8 mouse cellular contexts compared by ENCODE assay signal in the genomic region with DNA sequence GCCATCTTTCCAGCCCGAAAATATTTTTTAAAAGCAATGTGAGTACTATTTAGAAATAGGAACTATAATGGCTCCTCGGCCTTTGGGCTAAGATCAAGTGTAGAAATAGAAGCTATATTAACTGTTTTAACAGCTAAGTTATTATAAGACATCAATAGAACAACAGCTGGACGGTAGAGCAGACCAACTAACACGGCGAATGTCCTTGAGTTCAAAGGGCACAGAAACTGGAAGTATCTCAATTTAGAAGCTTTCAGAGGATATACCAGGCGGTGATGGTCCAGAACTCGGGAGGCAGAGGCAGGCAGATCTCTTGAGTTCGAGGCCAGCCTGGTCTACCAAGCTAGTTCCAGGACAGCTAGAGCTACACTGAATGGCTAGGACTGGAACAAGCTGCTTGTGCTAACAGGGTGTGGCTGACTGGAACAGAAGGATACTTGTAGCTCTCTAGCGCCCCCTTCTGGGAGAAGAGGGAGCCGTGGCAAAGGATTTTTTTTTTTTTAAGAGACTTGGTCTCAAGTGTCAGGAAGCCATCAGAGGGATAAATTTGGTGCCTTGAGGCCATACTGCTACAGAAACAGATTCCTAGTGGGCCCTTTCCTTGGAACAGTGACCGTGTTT. TPM values are rescaled to one million over a fixed set of nuclear protein-coding genes. Genes with fewer than 3 reads are reported as not detected.
DNase-seq lines count a peak whose midpoint lies in the region; ATAC-seq and TF ChIP-seq lines count a peak whose summit lies in the region.

No protein-coding gene starts in this region.

- H3K9ac ChIP-seq in midbrain, embryonic 15.5 days = no peak overlapping the region

- TF ChIP-seq POLR2A in testis, adult 2 months (IDR thresholded peaks at IDR 0.05; ENCODE audit: control insufficient read depth, low read depth, low read length) = no peak

- H3K9me3 ChIP-seq in midbrain, embryonic 10.5 days (replicated peaks) = no peaks in the 10 kb centered on the region
- H3K9me3 ChIP-seq in midbrain, embryonic 15.5 days = no peaks in the 10 kb centered on the region
- H3K9me3 ChIP-seq in embryonic facial prominence, embryonic 10.5 days = no peaks in the 10 kb centered on the region

- H3K4me3 ChIP-seq in midbrain, embryonic 10.5 days = no peak overlapping the region
- H3K4me3 ChIP-seq in midbrain, embryonic 15.5 days = no peak overlapping the region
- no peak overlapping the region for H3K4me3 ChIP-seq in embryonic facial prominence, embryonic 10.5 days
- no peak overlapping the region for H3K4me3 ChIP-seq in testis, adult 2 months (ENCODE audit: control insufficient read depth, low read depth, low read length)

- 74% methylated on average over 11 of the region's 11 CpGs for WGBS in midbrain, embryonic 10.5 days
- 77% methylated on average over 11 of the region's 11 CpGs for WGBS in midbrain, embryonic 15.5 days
- 74% methylated on average over 11 of the region's 11 CpGs for WGBS in embryonic facial prominence, embryonic 10.5 days

- TF ChIP-seq CTCF in testis, adult 2 months (IDR thresholded peaks at IDR 0.05; ENCODE audit: control insufficient read depth, insufficient read depth, insufficient replicate concordance, low read depth, low read length) = peak; percentile 56

- 0 out of 2 replicates have a peak, but pooled peaks cover 5% of the 10 kb centered on the region for H3K36me3 ChIP-seq in midbrain, embryonic 10.5 days
- H3K36me3 ChIP-seq in midbrain, embryonic 15.5 days (replicated peaks) = no peaks in the 10 kb centered on the region
- peaks cover 32% of the 10 kb centered on the region for H3K36me3 ChIP-seq in embryonic facial prominence, embryonic 10.5 days (replicated peaks)
- no peaks in the 10 kb centered on the region; the same call in none of the 2 replicates for H3K36me3 ChIP-seq in testis, adult 2 months (ENCODE audit: control insufficient read depth, insufficient read depth, low read length)

- no peaks in the 10 kb centered on the region for H3K27me3 ChIP-seq in midbrain, embryonic 10.5 days (ENCODE audit: low read depth, poor library complexity, severe bottlenecking)
- H3K27me3 ChIP-seq in midbrain, embryonic 15.5 days (replicated peaks) = no peaks in the 10 kb centered on the region
- H3K27me3 ChIP-seq in embryonic facial prominence, embryonic 10.5 days (replicated peaks; ENCODE audit: low read depth, poor library complexity, severe bottlenecking) = no peaks in the 10 kb centered on the region
- no peaks in the 10 kb centered on the region for H3K27me3 ChIP-seq in testis, adult 2 months (ENCODE audit: control insufficient read depth, insufficient read depth, low read length)

- peak; percentile 55 for DNase-seq in midbrain, embryonic 10.5 days (ENCODE audit: low spot score)
- DNase-seq in adrenal gland, postnatal 10 days = peak; percentile 83
- DNase-seq in embryonic facial prominence, embryonic 10.5 days (ENCODE audit: low spot score) = peak; percentile 63
- DNase-seq in heart, postnatal 4 days = peak; percentile 74
- DNase-seq in left cerebral cortex, postnatal 36 days (ENCODE audit: low spot score in 2 of 2) = peak; percentile 66 to 70

- H3K4me1 ChIP-seq in midbrain, embryonic 10.5 days = peaks cover 10% of the 10 kb centered on the region
- 0 out of 2 replicates have a peak, but pooled peaks cover 6% of the 10 kb centered on the region for H3K4me1 ChIP-seq in midbrain, embryonic 15.5 days
- peaks cover 7% of the 10 kb centered on the region; the same call in 1 of the 2 replicates for H3K4me1 ChIP-seq in embryonic facial prominence, embryonic 10.5 days
- no peaks in the 10 kb centered on the region for H3K4me1 ChIP-seq in testis, adult 2 months (ENCODE audit: control insufficient read depth, insufficient read depth, low read length)

- H3K4me2 ChIP-seq in midbrain, embryonic 15.5 days = no peak overlapping the region

- H3K27ac ChIP-seq in midbrain, embryonic 10.5 days (replicated peaks) = no peak overlapping the region
- no peak overlapping the region for H3K27ac ChIP-seq in midbrain, embryonic 15.5 days
- H3K27ac ChIP-seq in embryonic facial prominence, embryonic 10.5 days (replicated peaks) = no peak overlapping the region
- H3K27ac ChIP-seq in testis, adult 2 months (ENCODE audit: control insufficient read depth, insufficient read depth, low read depth, low read length) = no peak overlapping the region

- no peak for ATAC-seq in midbrain, embryonic 15.5 days (replicated peaks)
- ATAC-seq in monocyte, adult 5-6 weeks (replicated peaks; ENCODE audit: insufficient number of reproducible peaks, low FRiP score, low TSS enrichment, poor library complexity, severe bottlenecking) = 0 out of 2 replicates have a peak, but pooled peaks have one; percentile 20

- intact Hi-C loops in left cerebral cortex, postnatal 36 days (cut with DNase I) = loop anchor here (2.0 kb wide), 1 partner anchor 175 kb away; no protein-coding TSS in a partner anchor

RNA-seq across cellular contexts. Expression of a gene that starts 39.9 kb away (rescaled TPM):
- polyA plus RNA-seq in midbrain, embryonic 10.5 days (2016; fragmentation: Nextera tagmentation; extraction: Ambion mirVana) = 0.11 and 0.27 TPM in 2 replicates
- polyA plus RNA-seq in midbrain, embryonic 15.5 days (2015; fragmentation: Nextera tagmentation; extraction: Ambion mirVana) = 0.29 TPM in 1 of 2 replicates, not detected in the other
- 10 to 100 TPM; 12.6 to 27.1 TPM for total RNA-seq in adrenal gland, postnatal 10 days (2021)
- not detected in 2 replicates for polyA plus RNA-seq in embryonic facial prominence, embryonic 10.5 days (2016; fragmentation: Nextera tagmentation; extraction: Ambion mirVana)
- under 1 TPM in 1 of 2 experiments, not detected in 1; 0.36 TPM for total RNA-seq in heart, postnatal 4 days (2021)
- under 1 TPM in 1 of 2 experiments, not detected in 1; 0.25 TPM for total RNA-seq in left cerebral cortex, postnatal 36 days (2021)
- total RNA-seq in monocyte, adult 5-6 weeks (2017) = 60.0 to 68.3 TPM (median 64.2 TPM) in 3 replicates
- 0.18 and 0.19 TPM in 2 replicates for polyA plus RNA-seq in testis, adult 2 months (2012; rRNA removed)

Comparison
In these comparisons a context has a peak if more than half of its experiments do, and no peak if none do; other contexts are left out.
1. RNA of a gene that starts 39.9 kb away (total RNA-seq): 60.0 to 68.3 TPM in monocyte, adult 5-6 weeks and 12.6 to 27.1 TPM in adrenal gland, postnatal 10 days; 0.36 TPM in heart, postnatal 4 days and 0.25 TPM in left cerebral cortex, postnatal 36 days; every median in the first group is over 10 times any median in the second.
2. Peak in every context shown above with its lines, with median percentiles within 50 percentile points of each other: DNase-seq.